Mouse (Mus musculus) skeletal muscle tissue, postnatal 0 days (tissue): ENCODE data around the gene Kcnc2. TPM values are rescaled to one million over a fixed set of nuclear protein-coding genes. Genes with fewer than 3 reads are reported as not detected.

Source experiments
- polyA plus RNA-seq: library from polyadenylated mRNA; unstranded; fragments of >200 nt; fragmentation: Nextera tagmentation; extraction: Ambion mirVana; gene quantifications from 2 replicates; pipeline ENCODE4 v1.2.1, GENCODE M21; 2015

Gene Kcnc2
- polyA plus RNA-seq, result 0.44 and 0.51 TPM in 2 replicates

GRCm38 (mm10) chr10:112270887-112271802 is at the start of gene Kcnc2:
Gene Kcnc2, plus strand, starts transcription at chr10:112271121.

Other genes starting within 250 kb of the Kcnc2 start
- gene Glipr1l1, start 210.9 kb upstream of the Kcnc2 start, polyA plus RNA-seq, result not detected in 2 replicates
- not detected in 2 replicates for gene Glipr1l2, start 187.8 kb upstream of the Kcnc2 start, polyA plus RNA-seq
- gene Glipr1l3, start 110.8 kb upstream of the Kcnc2 start, polyA plus RNA-seq, result not detected in 2 replicates
- not detected in 2 replicates for gene Caps2, start 107.5 kb upstream of the Kcnc2 start, polyA plus RNA-seq